Mouse (Mus musculus) 3134 (cell line): ENCODE measurements around the gene Rere.

Source experiments
- DNase-seq: peaks from one replicate; pipeline ENCODE4 v3.0.0-alpha.2; 2011; ENCODE audit warnings: low spot score; ENCODE audit not compliant: insufficient read length; ENCODE audit errors: extremely low read depth

The Rere gene

GRCm38 (mm10) chr4:150374651-150375447 lies 93.4 kb downstream of the Rere start:
- DNase-seq = no peak

- DNase-seq = no peak
These were observed 94.0 kb downstream of the Rere start for GRCm38 (mm10) chr4:150375448-150375935.

- DNase-seq = no peak
These were observed 97.9 kb downstream of the Rere start for GRCm38 (mm10) chr4:150379313-150379712.

GRCm38 (mm10) chr4:150379772-150380171 lies 98.3 kb downstream of the Rere start:
- DNase-seq = no peak

- no peak for DNase-seq
These were observed 98.8 kb downstream of the Rere start for GRCm38 (mm10) chr4:150380273-150380672.

GRCm38 (mm10) chr4:150382504-150382903 lies 101.1 kb downstream of the Rere start:
- DNase-seq = no peak

- no peak for DNase-seq
These were observed 103.0 kb downstream of the Rere start for GRCm38 (mm10) chr4:150384405-150384804.

GRCm38 (mm10) chr4:150384899-150385298 lies 103.5 kb downstream of the Rere start:
- no peak for DNase-seq

- no peak for DNase-seq
These were observed 107.1 kb downstream of the Rere start for GRCm38 (mm10) chr4:150388518-150388917.

GRCm38 (mm10) chr4:150393607-150394006 lies 112.2 kb downstream of the Rere start:
- no peak for DNase-seq

- no peak for DNase-seq
These were observed 112.6 kb downstream of the Rere start for GRCm38 (mm10) chr4:150394091-150394490.

GRCm38 (mm10) chr4:150396339-150396738 lies 114.9 kb downstream of the Rere start:
- DNase-seq = no peak

GRCm38 (mm10) chr4:150396826-150397620 lies 115.6 kb downstream of the Rere start:
- DNase-seq = no peak

GRCm38 (mm10) chr4:150399032-150399431 lies 117.6 kb downstream of the Rere start:
- no peak for DNase-seq

GRCm38 (mm10) chr4:150401830-150402607 lies 120.6 kb downstream of the Rere start:
- peak; percentile 9 for DNase-seq

- DNase-seq = no peak
These were observed 121.2 kb downstream of the Rere start for GRCm38 (mm10) chr4:150402608-150402985.

GRCm38 (mm10) chr4:150403941-150404340 lies 122.5 kb downstream of the Rere start:
- DNase-seq = no peak

- no peak for DNase-seq
These were observed 123.1 kb downstream of the Rere start for GRCm38 (mm10) chr4:150404583-150404982.

GRCm38 (mm10) chr4:150405786-150406185 lies 124.3 kb downstream of the Rere start:
- DNase-seq = no peak

GRCm38 (mm10) chr4:150406320-150406719 lies 124.9 kb downstream of the Rere start:
- no peak for DNase-seq

- DNase-seq = no peak
These were observed 125.4 kb downstream of the Rere start for GRCm38 (mm10) chr4:150406821-150407220.
